Mouse (Mus musculus): ENCODE measurements around the gene Ski.
"Not testable (repeated sequence)": the region's sequence is repeated elsewhere in the genome, so short reads cannot be mapped to it uniquely, and the experiment has no call there.

Gene Ski

DNA sequence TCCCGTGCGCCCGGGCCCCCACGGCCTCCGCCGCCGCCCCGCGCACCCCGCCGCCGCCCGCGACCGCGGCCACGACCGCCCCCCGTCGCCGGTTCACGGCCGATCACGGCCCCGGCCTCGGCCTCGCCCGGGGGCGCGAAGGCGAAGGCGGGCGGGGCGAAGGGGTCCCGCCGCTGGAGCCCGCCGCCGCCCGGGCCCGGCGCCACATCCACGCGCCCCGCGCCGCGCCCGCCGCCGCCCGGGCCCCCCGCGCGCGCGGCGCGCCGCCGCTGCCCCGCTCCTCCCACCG lies at the start of gene Ski:
TSS of gene Ski (minus strand) at position 41 of the 289 bp plus-strand sequence.
- DNase-seq = no peak

DNA sequence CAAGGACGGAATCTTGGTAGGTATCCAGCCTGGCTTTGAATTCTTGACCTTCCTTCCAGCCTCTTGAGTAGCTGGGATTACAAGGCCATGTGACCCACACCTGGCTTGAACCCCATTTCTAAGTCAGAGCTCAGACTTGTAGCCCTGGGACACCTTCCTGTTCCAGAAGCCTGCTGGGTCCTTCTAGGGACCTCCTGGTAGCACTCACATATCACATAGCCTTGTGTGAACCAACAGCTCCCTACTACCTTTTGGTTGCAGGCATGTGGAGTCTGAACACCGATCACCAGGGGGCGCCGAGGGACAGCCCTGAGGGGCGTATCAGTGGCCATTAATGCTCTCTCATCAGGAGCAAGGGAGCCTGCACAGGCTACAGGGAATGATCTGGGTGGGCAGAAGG lies 46.0 kb upstream of the Ski start:
- peak; percentile 74 for DNase-seq

DNA sequence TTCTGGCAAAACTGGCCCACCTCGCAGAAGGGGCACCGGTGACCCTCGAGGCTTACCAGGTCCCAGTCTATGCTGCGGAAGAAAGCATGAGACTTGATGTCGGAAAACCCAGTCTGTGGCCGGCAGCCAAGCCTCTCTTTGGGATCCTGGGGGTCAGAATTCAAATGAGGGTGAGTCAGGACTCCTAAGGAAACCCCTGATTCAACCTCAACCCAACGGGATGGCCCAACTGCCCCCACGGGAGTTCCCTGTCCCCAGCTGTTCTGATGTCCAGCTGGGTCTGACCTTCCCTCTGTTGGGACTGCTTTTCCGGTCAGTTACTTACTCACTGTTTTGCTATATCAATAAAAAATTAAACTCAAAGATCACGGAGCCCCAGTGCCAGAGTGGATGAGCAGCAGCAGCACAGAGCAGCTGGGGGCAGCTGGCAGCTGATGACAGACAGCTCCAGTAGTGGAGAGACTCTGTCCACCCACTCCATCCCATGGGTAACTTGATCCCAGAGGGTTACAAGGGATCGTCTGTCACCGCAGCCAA lies 45.3 kb upstream of the Ski start:
- DNase-seq = no peak

DNA sequence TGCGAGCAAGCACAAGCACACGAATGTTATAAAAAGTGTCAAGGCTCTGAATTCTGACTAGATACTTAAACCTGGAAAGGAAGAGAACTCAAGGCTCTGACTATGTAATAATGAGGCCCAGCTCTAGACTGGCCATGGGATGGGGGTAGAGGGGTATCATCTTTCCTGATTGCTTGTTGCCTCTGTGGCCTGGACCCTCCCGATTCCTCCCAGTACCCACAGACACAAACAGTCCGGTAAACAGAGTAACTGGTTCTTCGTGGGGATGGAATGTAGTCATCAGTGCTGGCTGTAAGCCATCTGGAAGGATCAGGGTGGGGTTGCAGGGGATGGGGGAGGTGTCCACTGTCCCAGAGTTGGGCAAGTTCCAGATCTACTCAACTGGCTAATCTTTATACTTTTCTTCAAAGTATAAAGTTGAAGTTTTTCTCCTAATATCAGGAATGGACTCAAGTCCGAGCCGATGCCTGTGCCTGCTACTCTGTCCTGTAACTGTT lies 44.7 kb upstream of the Ski start:
- DNase-seq = no peak

DNA sequence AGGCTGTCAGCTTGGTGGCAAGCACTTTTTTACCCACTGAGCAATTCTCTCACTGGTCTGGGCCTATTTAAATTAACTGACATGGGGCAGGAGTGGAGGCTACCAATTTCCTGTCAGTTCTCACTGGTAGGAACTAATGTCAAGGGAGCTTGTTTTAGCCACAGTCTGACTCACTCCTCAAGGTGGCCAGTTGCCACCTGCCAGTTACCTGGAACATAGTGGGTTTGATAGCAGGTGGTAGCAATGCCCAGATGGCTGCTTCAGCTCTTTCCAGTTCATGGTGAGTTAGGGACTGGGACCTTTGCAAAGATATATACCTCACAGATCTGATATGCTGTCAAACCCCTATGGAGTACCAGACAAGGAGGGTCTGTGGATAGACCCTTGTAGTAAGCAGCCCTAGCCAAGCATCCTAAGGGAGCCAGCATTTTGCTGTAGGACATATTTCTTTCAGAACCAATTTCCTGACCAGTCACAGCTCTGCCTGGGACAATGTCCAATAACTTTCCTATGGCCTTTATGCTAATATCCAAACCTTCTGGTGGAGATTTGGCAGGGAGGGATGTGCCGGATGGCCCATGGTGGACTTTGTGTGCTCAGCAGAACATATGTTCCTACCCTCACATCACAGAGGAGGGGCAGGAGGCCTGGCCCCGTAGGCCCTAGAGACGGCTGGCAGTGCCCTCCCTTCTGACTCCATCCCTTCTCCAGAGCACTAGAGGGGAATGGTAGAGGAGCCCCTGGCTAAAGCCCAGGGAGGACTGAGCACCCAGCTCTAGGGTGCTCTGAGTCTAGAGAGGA lies 42.3 kb upstream of the Ski start:
- peak; percentile 93 for DNase-seq

DNA sequence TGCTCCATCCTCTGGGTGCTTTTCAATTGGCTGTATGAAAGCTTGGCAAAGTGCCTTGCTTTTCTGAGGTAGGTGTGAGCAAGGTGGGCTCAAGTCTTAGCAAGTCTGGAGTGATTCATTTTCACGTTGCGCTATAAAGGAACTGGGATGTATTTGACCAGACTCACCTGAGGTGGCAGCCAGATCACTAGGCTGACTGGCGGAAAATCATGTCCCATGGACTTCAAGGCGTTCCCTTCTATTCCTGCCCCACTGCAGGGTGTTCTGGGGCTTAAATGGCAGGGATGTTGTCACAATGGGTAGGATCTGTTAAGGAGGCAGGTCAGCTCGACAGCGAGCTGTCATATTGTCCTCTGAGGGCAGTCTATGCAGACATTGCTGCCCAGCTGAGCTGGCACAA lies 29.9 kb upstream of the Ski start:
- DNase-seq = no peak

DNA sequence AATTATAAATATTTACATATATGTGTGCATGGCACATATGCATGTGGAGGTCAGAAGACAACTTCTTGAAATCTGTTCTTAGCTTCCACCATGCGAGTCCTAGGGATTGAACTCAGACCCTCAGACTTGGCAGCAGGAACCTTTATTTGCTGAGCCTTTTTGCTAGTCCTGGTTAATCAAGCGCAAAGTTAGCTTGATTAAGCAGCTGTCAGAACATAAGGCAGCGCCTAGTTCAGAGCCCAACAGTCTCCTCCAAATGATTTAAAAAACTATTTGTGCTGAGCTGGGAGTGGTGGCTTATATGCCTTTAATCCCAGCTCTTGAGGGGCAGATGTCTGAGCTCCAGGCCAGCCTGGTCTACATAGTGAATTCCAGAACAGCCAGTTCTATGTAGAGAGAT lies 28.8 kb upstream of the Ski start:
- DNase-seq = no peak

DNA sequence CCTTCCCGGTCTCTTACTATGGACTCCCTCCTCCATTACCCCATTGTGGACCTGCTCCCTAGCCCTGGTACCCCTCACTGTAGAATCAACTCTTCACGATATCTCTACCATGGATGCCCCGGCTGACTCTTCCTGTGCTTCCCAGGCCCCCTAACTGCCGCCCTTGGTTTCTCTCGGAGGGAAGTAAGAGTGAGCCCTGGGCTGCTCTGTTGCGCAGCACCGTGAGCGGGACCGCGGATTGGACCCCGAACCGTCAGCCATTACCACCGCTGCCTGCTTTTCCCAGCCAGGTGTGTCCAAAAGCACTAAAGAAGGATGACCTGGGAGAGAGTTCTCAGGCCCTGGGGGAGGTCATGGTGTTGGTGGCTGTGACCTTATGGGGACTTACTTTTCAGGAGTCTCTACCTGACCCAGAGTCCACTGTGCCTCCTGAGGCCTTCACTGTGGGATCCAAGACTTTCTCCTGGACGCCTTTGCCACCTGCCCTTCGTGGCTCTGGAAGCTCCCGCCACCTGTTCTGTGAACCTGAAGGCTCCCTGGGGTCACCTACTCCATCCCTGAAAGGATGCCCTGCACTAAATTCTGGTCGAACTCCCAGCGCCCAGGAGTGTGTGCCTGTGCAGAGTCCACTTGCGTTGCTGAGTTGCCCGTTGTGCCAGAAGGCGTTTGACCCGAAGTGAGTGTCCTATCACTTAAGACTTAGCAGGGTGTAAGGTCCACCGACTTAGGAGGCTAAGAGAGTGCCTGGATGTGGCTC lies 28.1 kb upstream of the Ski start:
- DNase-seq = peak; percentile 68

DNA sequence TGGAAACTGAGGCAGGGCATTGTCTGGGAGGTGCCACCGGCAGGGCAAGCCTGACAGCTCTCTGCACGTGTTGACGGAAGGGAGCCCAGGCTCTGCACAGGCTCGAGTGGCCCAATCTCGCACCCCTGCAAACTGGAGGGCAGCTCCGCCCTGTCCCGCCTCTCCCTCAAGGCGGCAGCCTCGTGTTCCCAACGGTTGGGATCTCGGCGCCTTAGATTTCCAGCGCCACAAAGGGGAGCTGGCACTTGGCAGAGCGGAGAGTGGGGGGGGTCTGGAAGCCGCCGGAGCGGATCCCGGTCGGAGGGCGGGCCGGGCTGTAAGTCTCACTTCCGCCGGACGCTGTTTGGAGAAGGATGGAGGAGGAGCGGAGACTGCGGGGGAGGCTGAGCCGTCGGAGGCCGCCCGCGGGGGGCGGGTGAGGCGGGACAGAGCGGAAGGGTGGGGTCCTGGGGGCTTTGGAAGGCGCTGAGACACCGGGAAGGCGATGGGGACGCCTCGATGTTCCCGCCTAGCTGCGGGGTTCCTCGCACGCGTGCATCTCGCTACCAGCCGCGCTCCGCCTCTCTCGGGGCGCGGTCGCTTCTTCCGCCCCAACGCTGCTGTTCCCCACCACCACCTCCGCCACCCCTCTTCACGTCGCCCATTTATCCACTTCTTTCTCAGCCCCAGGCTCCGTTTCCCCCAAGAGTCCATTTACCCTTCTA lies 27.4 kb upstream of the Ski start, which contains the start of gene Faap20:
TSS of gene Faap20 (plus strand) at position 155 of the 704 bp plus-strand sequence.
- peak; percentile 86 for DNase-seq

DNA sequence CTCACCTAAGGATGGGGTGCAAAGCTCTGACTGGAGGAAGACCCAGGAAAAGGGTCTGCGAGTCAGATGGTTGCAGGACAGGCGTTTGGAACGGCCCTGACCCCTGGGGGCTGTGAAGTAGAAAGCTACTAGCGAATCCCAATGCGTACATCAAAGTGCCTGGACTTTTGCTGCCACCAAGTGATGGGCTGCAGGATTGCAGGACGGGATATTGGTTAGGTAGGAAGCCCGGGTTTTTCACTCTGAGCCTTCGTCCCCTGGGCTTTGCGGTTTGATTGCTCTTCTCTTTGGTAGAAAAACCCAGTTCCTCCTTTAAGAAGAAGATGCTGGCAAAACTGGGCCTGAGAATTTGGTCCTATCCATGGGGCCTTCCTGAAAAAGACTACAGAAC lies 26.9 kb upstream of the Ski start:
- peak; percentile 95 for DNase-seq

DNA sequence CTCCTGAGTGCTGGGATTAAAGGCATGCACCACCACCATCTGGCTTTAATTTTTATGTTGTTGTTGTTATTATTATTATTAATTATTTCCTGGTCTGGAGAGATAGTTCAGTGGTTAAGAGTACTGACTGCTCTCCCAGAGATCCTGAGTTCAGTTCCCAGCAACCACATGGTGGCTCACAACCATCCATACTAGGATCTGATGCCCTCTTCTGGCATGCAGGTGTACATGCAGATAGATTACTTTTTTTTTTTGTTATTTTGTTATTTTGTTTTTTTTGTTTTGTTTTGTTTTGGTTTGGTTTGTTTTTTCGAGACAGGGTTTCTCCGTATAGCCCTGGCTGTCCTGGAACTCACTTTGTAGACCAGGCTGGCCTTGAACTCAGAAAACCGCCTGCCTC lies 25.7 kb upstream of the Ski start:
- DNase-seq = not testable (repeated sequence)

DNA sequence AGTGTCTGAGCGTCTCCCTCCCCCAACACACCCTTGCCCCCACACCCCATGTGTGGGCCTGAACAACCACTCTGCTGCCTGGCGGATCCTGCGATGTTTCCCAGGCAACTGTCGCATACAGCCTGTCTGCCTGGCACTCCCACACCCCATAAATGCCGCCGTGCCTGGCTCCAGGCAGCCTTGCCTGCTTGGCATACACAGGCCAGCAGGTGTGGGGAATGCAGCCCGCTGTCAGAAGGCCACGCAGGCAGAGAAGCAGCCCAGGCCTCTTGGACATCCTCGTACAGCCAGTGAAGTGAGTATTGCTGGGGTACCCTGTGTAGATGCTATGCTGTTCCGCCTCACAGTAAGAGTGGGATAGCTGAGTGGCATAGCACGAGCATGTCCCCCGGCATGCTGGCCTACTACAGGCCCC lies 24.3 kb upstream of the Ski start:
- peak; percentile 79 for DNase-seq

DNA sequence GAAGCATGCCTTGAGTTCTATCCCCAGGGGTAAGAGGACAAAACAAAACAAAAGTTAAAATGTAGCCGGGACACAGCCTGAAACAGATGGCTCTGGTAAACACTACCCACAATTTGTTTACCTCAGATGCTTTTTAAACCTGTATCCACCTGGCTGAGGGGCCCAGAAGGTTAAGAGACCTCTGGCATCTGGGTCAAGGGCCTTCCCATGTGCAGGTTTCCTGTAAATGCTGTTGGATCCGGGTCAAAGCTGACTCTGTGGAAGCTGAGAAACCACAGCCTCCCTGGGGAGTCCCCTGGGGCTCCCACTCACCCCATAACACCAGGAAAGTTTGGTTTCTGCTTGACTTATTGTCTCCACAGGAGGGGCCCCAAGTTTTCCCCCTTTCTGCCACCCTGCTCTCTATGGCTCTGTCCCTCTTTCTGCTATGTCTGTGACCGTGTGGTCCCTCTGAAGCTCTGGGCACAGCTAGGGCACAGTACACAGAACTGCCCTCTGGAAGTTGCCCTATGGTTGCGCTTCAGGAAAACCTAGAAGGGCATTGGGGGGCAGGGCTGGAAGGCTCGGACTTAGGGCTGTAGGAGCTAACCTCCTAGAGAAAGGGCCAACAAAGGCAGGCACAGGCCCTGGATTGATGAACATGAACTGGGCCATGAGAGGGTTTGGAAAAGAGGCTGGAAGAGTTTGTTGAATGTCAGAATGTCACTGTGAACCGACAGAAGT lies 23.5 kb upstream of the Ski start:
- no peak for DNase-seq

DNA sequence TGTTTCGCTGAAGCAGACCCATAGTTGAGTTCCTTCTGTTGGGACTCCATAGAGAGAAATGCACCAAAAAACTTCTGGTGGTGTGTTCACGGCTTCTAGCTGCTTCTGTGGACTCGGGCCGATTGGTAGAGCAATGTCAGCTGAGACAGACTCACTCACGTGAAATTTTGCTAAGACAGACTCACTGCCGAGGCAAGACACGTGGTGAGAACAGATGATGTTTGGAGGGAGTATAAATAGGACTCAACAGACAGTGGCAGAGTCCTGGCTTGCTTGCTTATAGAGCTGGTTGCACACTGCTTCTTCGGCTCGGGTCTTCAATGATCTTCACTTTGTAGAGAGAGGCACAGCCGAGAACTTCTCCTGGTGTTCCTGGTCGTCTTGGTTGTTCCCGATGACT lies 20.8 kb upstream of the Ski start:
- no peak for DNase-seq

DNA sequence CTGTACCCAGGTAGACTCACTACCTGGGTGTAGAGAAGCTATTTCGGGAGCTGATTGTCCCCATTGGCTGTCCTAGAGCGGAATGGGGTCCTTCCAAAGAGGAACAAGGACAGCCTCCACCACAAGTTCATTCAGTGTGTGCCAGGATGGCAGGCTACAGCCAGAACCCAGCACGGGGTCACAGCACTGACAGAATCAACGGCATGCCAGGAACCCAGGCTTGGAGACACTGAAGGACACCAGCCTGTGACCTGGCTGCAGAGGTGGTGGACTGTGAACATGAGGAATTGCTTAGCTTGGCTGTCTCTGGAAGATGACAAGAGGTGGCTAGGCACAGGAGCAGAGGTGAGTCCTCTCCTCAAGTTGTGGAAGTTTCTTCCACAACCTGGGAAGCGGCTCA lies 19.9 kb upstream of the Ski start:
- no peak for DNase-seq

DNA sequence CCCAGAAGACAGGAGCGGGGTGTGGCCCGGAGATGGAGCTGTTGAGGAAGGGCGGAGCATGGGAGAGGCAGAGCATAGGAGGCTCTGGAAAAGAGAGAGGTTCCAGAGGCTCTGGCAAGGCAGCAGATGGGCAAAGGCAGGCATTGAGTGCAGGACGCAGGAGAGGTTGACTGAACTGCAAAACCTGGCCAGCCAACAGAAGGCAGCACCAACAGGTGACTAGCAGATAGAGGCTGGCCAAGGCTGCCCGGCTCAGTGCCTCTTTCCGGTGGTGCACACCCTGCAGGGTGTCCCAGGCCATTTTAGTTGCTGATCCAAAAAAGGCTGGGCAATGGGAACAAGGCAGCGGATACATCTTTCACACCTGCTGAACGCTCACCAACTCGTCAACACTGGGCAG lies 19.4 kb upstream of the Ski start:
- peak; percentile 86 for DNase-seq

DNA sequence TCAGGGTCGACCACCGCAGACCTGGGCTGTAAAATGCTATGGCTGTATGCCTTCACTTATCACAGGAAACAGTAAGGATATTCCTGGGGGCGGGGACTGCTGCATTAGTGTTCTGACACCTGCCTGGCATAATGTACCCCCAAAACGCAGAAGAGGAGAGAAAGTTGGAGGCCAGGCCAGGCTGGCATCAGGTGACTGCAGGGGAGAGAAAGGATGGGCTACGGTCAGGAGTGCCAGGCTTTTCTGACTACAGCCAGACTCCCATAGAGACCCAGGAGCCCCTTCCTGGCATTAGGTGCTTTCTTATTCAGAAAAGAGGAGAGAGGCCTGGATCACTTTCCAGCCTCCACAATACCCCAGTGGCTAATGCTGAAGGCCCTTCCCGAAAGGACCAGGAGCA lies 17.1 kb upstream of the Ski start:
- DNase-seq = no peak

DNA sequence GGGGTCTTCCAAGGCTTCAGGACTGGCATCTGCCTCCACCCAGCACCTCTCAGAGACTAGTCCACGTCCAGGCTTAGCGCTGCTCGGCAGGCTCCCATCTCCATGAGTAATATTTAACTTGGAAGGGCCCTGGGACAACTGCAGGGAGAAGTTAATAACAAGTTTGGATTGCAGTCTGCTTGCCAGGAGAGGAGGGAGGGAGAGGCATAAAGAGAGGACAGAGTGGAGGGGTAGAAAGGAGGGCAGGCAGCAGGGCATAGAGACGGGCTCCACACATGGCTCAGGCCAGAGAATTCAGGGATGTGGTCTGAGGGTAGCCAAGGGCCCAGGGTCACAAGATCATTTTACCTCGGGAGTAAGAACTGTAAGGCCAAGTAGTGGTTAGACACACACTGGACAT lies 15.9 kb upstream of the Ski start:
- DNase-seq = no peak

DNA sequence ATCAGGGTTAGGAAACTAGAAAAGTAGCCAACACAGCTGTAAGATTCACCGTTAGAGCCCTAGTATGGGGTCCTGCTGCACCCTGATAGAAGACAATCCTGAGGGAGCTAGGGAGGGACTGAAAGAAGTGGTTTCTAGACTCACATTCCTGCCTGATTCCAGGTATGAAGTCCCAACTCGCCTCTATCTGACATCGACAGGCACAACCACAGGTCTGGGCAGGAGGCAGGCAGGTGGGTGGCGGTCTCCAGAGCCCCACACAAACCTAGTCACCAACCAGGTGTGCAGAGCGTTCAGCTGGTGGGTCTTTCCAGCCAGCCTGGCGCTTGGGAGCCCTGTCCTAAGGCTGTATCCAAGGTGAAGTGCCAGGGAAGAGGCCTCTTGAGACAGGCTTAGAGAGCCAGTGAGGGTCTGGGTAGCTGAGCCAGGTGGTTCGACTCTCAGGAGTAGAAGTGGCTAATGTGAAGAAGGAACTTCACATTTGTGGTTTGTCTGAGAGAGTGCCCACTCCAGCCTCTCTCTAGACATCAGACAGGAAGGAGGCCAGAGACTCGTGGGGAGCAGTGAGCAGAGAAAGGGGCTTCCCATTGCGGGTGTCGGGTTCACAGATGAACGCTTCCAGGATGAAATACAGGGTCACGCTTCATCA lies 14.5 kb upstream of the Ski start:
- DNase-seq = no peak

DNA sequence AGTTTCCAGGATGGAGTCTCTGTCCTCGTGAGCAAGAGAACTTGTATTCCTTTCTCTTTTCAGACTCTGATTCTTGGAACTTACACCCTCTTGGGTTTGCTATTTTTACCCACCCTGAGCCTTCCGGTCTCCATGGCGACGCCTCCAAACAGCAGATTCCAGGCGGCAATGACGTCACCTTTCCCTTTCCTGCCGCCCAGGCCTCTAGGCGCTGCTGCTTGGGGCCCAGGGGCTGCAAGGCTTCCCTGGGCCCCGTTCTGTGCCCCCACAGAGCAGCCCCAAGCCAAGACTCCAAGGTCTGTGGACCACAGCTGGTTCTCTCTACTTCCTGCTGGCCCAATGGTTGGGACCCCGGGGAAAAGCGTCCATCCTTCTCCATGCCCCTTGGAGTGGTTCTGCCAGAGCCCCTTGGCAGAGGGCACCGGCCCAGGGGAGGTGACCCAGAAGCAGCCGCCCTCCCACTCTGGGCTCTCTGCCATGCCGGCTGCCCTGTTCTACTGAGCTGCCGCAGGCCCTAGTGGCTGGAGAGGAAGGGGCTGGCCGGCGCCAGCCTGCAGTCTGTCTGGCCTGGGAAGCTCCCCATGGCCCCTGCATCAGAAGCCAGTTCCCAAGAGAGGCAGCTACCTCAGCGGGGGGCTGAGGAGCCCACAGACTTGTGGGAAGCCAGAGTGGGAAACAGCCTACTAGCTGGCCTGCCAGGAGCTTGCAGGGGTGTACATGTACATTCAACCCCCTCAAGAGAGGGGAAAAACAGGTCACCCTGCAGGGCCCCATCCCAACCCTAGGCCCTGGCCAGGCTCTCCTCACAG lies 13.1 kb upstream of the Ski start:
- peak; percentile 76 for DNase-seq
